Mouse (Mus musculus): Measurements from ENCODE around the gene Tmem50b.

GRCm38 (mm10) chr16:91587730-91588453, 9.7 kb downstream of the Tmem50b start:
- no peak for TF ChIP-seq MAFK (IDR thresholded peaks at IDR 0.05; ENCODE audit: insufficient read depth, low read depth, low read length)
- TF ChIP-seq HCFC1 (IDR thresholded peaks at IDR 0.05; ENCODE audit: borderline replicate concordance, insufficient read depth, low read length), result no peak
